Mouse (Mus musculus): ENCODE data around the gene Atp5f1.

- no peak for TF ChIP-seq CHD2 (IDR thresholded peaks at IDR 0.05; ENCODE audit: low read depth, low read length)
- no peak for TF ChIP-seq MAFK (IDR thresholded peaks at IDR 0.05; ENCODE audit: insufficient read depth, low read depth, low read length)
Measured at GRCm38 (mm10) chr3:105893941-105894391, 65.9 kb downstream of the Atp5f1 start.
